Mouse (Mus musculus) CH12.LX (cell line): ENCODE results near the gene Dnajc5. TPM values are rescaled to one million over a fixed set of nuclear protein-coding genes. Genes with fewer than 3 reads are reported as not detected.

Source experiments
- DNase-seq: peaks from one replicate; pipeline ENCODE4 v3.0.0-alpha.2; 2013; ENCODE audit errors: extremely low read depth
- H3K27ac ChIP-seq: 2 replicates; pipeline ENCODE4 v1.5.1; 2012; ENCODE audit warnings: low read depth, mild to moderate bottlenecking, control low read depth, moderate library complexity; ENCODE audit not compliant: insufficient read depth
- H3K27me3 ChIP-seq: replicated peaks from 2 replicates; pipeline ENCODE3; 2012; ENCODE audit warnings: inconsistent platforms
- H3K36me3 ChIP-seq, 2 experiments: replicated peaks in 1 of 2; 2 replicates each; pipeline versions ENCODE3 to v1.6.1; 2012; ENCODE audit warnings: inconsistent platforms in 1 of 2, low read length in 1 of 2, mild to moderate bottlenecking in 1 of 2, mixed read lengths in 1 of 2, moderate library complexity in 1 of 2; ENCODE audit not compliant: control insufficient read depth in 1 of 2, insufficient read depth in 1 of 2
- H3K4me1 ChIP-seq, 2 experiments: 2 replicates each; pipeline ENCODE4 v1.6.1; 2012; ENCODE audit warnings: inconsistent platforms in 1 of 2, moderate library complexity in 1 of 2; ENCODE audit not compliant: insufficient read depth in 2 of 2, control insufficient read depth in 1 of 2
- H3K4me2 ChIP-seq: 2 replicates; pipeline ENCODE4 v1.6.1; 2012; ENCODE audit warnings: low read depth, mild to moderate bottlenecking, control low read depth; ENCODE audit not compliant: poor library complexity, insufficient read depth, severe bottlenecking
- H3K4me3 ChIP-seq, 3 experiments: fragments of 150-350 bp in 1 of 3; sonication (generic) in 1 of 3; replicated peaks in 1 of 3; 2 replicates each; pipeline versions ENCODE3 to v1.5.1; 2011 to 2012; ENCODE audit warnings: low read depth in 2 of 3, low read length in 2 of 3, mild to moderate bottlenecking in 2 of 3, moderate library complexity in 2 of 3, control low read depth in 1 of 3, improper control_type of control experiment in 1 of 3, inconsistent platforms in 1 of 3, mixed read lengths in 1 of 3; ENCODE audit not compliant: poor library complexity in 1 of 3
- H3K79me2 ChIP-seq: replicated peaks from 2 replicates; pipeline ENCODE4 v1.6.1; 2012; ENCODE audit warnings: mild to moderate bottlenecking, moderate library complexity; ENCODE audit not compliant: control insufficient read depth, poor library complexity, insufficient read depth, severe bottlenecking; ENCODE audit errors: extremely low read depth
- H3K9ac ChIP-seq: 2 replicates; pipeline ENCODE4 v1.6.1; 2012; ENCODE audit warnings: low read depth, mild to moderate bottlenecking, control low read depth, moderate library complexity; ENCODE audit not compliant: insufficient read depth
- H3K9me3 ChIP-seq: replicated peaks from 2 replicates; pipeline ENCODE3; 2012; ENCODE audit warnings: low read length, inconsistent platforms, mixed read lengths
- BHLHE40 ChIP-seq: IDR thresholded peaks from 2 replicates; pipeline ENCODE4 v1.6.1; 2011; ENCODE audit warnings: mild to moderate bottlenecking, low read depth, low read length, improper control_type of control experiment
- CHD2 ChIP-seq: IDR thresholded peaks from 2 replicates; pipeline ENCODE4 v1.6.1; 2011; ENCODE audit warnings: low read length, improper control_type of control experiment
- CTCF ChIP-seq, 2 experiments: IDR thresholded peaks in 1 of 2; conservative IDR thresholded peaks in 1 of 2; 2 replicates each; pipeline ENCODE4 v1.5.1; 2011 to 2012; ENCODE audit warnings: low read depth in 2 of 2, low read length in 2 of 2, improper control_type of control experiment in 1 of 2, inconsistent platforms in 1 of 2, mild to moderate bottlenecking in 1 of 2, moderate library complexity in 1 of 2
- ELF1 ChIP-seq: IDR thresholded peaks from 2 replicates; pipeline ENCODE4 v1.6.1; 2014; ENCODE audit warnings: low read depth, mild to moderate bottlenecking, inconsistent platforms, low read length, improper control_type of control experiment
- ETS1 ChIP-seq: conservative IDR thresholded peaks from 2 replicates; pipeline ENCODE4 v1.6.1; 2012; ENCODE audit warnings: low read depth, mild to moderate bottlenecking, inconsistent platforms, low read length, improper control_type of control experiment, moderate library complexity
- GABPA ChIP-seq: IDR thresholded peaks from 2 replicates; pipeline ENCODE4 v1.6.1; 2012; ENCODE audit warnings: low read depth, low read length, improper control_type of control experiment, inconsistent platforms; ENCODE audit not compliant: insufficient replicate concordance
- JUN ChIP-seq: IDR thresholded peaks from 2 replicates; pipeline ENCODE4 v1.6.1; 2011; ENCODE audit warnings: low read depth, mild to moderate bottlenecking, low read length, improper control_type of control experiment, moderate library complexity; ENCODE audit not compliant: insufficient read depth
- JUND ChIP-seq: conservative IDR thresholded peaks from 2 replicates; pipeline ENCODE4 v1.6.1; 2011; ENCODE audit warnings: low read depth, low read length, improper control_type of control experiment
- KAT2A ChIP-seq: IDR thresholded peaks from 2 replicates; pipeline ENCODE4 v1.6.1; 2012; ENCODE audit warnings: low read length, improper control_type of control experiment, inconsistent platforms; ENCODE audit not compliant: insufficient replicate concordance
- MAX ChIP-seq: IDR thresholded peaks from 2 replicates; pipeline ENCODE4 v1.6.1; 2011; ENCODE audit warnings: low read length, improper control_type of control experiment
- MEF2A ChIP-seq: IDR thresholded peaks from 2 replicates; pipeline ENCODE4 v1.6.1; 2014; ENCODE audit warnings: low read depth, mild to moderate bottlenecking, inconsistent platforms, low read length, improper control_type of control experiment, borderline replicate concordance
- MXI1 ChIP-seq: IDR thresholded peaks from 2 replicates; pipeline ENCODE4 v1.6.1; 2011; ENCODE audit warnings: mild to moderate bottlenecking, low read depth, low read length, improper control_type of control experiment
- NRF1 ChIP-seq: IDR thresholded peaks from 2 replicates; pipeline ENCODE4 v1.6.1; 2014; ENCODE audit warnings: low read depth, mild to moderate bottlenecking, inconsistent platforms, low read length, improper control_type of control experiment, moderate library complexity
- RAD21 ChIP-seq: IDR thresholded peaks from 2 replicates; pipeline ENCODE4 v1.6.1; 2011; ENCODE audit warnings: low read depth, mild to moderate bottlenecking, low read length, improper control_type of control experiment, moderate library complexity
- SIN3A ChIP-seq: IDR thresholded peaks from 2 replicates; pipeline ENCODE4 v1.6.1; 2012; ENCODE audit warnings: low read length, improper control_type of control experiment, inconsistent platforms
- USF1 ChIP-seq: IDR thresholded peaks from 2 replicates; pipeline ENCODE4 v1.6.1; 2014; ENCODE audit warnings: low read depth, mild to moderate bottlenecking, inconsistent platforms, low read length, improper control_type of control experiment
- ZKSCAN1 ChIP-seq: IDR thresholded peaks from 2 replicates; pipeline ENCODE4 v1.6.1; 2012; ENCODE audit warnings: low read depth, inconsistent platforms, low read length, improper control_type of control experiment, borderline replicate concordance
- ZMIZ1 ChIP-seq: IDR thresholded peaks from 2 replicates; pipeline ENCODE4 v1.6.1; 2012; ENCODE audit warnings: low read depth, mild to moderate bottlenecking, inconsistent platforms, low read length, improper control_type of control experiment
- ZNF384 ChIP-seq: IDR thresholded peaks from 2 replicates; pipeline ENCODE4 v1.6.1; 2012; ENCODE audit warnings: low read depth, low read length, improper control_type of control experiment, inconsistent platforms
- dilution Hi-C: fragments of 300-500 bp; cut with MboI; formaldehyde crosslinking; loops from 2 replicates; pipeline ENCODE4 v1.14.3; 2020; ENCODE audit warnings: low sequenced_read_pairs; ENCODE audit not compliant: extremely low pct_unique_long_range_greater_than_20kb, extremely low pct_ligation_motif_present
- in situ Hi-C: fragments of 300-500 bp; cut with MboI; formaldehyde crosslinking; loops from 3 replicates; pipeline ENCODE4 v1.14.3; 2019; ENCODE audit warnings: low sequenced_read_pairs, low pct_ligation_motif_present, low pct_unique_long_range_greater_than_20kb, mixed read lengths
- polyA plus RNA-seq: library from polyadenylated mRNA; unstranded; fragments of >175 nt; gene quantifications from 2 replicates; pipeline ENCODE4 v1.2.1, GENCODE M21; 2012; ENCODE audit warnings: low read depth; ENCODE audit not compliant: insufficient read length
- total RNA-seq, 2 experiments: library from RNA; depleted of rRNA; stranded (reverse); fragments of 300-350 nt in 1 of 2; fragments of >200 nt in 1 of 2; gene quantifications; 2 replicates each; pipeline ENCODE4 v1.2.3; 2012 to 2014

Gene Dnajc5
- total and polyA plus RNA-seq, 3 experiments, result 51.1 to 54.6 (median 54.5) TPM

GRCm38 (mm10) chr2:181587796-181588195 lies 67.5 kb downstream of the Dnajc5 start:
- Histone ChIP-seq H3K27ac (no peak overlapping the region), H3K4me1 (peaks cover 7 to 16% of the 10 kb centered on the region in 2 experiments), H3K9me3 (no peaks in the 10 kb centered on the region), H3K79me2 (peaks cover 3% of the 10 kb centered on the region; the same call in 1 of the 2 replicates), H3K9ac (no peak overlapping the region), H3K27me3 (no peaks in the 10 kb centered on the region), H3K4me3 (no peak overlapping the region), H3K36me3 (peaks cover 59 to 79% of the 10 kb centered on the region in 2 experiments), H3K4me2 (no peak overlapping the region)
- no peak for DNase-seq
- dilution Hi-C loops (no loop called here), in situ Hi-C loops (no loop called here)
- peak; percentile 17 for TF ChIP-seq RAD21
- peak in 1 of 2 experiments; percentile 49; a peak in 2 of 4 replicates for TF ChIP-seq CTCF (conservative IDR thresholded peaks at IDR 0.05 in 1 of 2, IDR thresholded peaks at IDR 0.05 in 1 of 2; ENCODE audit: low read depth in 2 of 2, low read length in 2 of 2)
- TF ChIP-seq JUN, result no peak

- H3K27me3 ChIP-seq, result no peaks in the 10 kb centered on the region
- no peak for DNase-seq
- peaks cover 7 to 21% of the 10 kb centered on the region in 2 experiments for H3K4me1 ChIP-seq
- peaks cover 59 to 75% of the 10 kb centered on the region in 2 experiments for H3K36me3 ChIP-seq
- TF ChIP-seq BHLHE40 (no peak), SIN3A (no peak), NRF1 (no peak), KAT2A (no peak), ELF1 (no peak), ETS1 (no peak), CHD2 (no peak), ZMIZ1 (no peak), JUND (no peak), ZNF384 (no peak), GABPA (no peak), MAX (no peak), USF1 (no peak), MXI1 (no peak), MEF2A (no peak), ZKSCAN1 (no peak)
- no peak overlapping the region for H3K27ac ChIP-seq
- dilution Hi-C loops (no loop called here), in situ Hi-C loops (no loop called here)
- no peak overlapping the region for H3K9ac ChIP-seq
- H3K9me3 ChIP-seq, result no peaks in the 10 kb centered on the region
- H3K4me2 ChIP-seq, result no peak overlapping the region
- H3K4me3 ChIP-seq, result no peak overlapping the region
- H3K79me2 ChIP-seq, result peaks cover 3% of the 10 kb centered on the region; the same call in 1 of the 2 replicates
Measured at GRCm38 (mm10) chr2:181588229-181588780, 68.0 kb downstream of the Dnajc5 start.
